29 mouse cellular contexts compared by ENCODE assay signal in genomic region chr2:134654668-134655067, GRCm38 (mm10).
"Had no signal": no experiment of that assay in that cellular context is flagged by ENCODE, and none has a peak within 500 bp of the region (broad histone marks: within the 10 kb centered on the region; RNA-seq: fewer than 3 reads in every experiment).

No protein-coding gene starts in this region.

- DNase-seq: cerebellum, adult 2 months; cerebellum, adult 8-10 months; cerebellum, adult 9-10 months; cerebellum, adult 9-11 months; cerebellum, postnatal 10 days; cerebellum, postnatal 14 days; cerebellum, postnatal 25 days; cerebellum, postnatal 36 days; embryo, embryonic 11 days; forebrain, postnatal 0 days; gastrocnemius, adult 2 months; gastrocnemius, postnatal 10 days; gastrocnemius, postnatal 14 days; gastrocnemius, postnatal 25 days; gastrocnemius, postnatal 36 days; heart, adult 11 months; heart, adult 18-20 months; heart, adult 2 months had no signal

- H3K9me3 ChIP-seq: embryonic facial prominence, embryonic 10.5 days; embryonic facial prominence, embryonic 12.5 days; embryonic facial prominence, embryonic 13.5 days; embryonic facial prominence, embryonic 15.5 days; forebrain, embryonic 10.5 days; forebrain, embryonic 12.5 days; forebrain, embryonic 13.5 days; forebrain, embryonic 15.5 days had no signal

- H3K27me3 ChIP-seq: embryonic facial prominence, embryonic 12.5 days; embryonic facial prominence, embryonic 13.5 days; embryonic facial prominence, embryonic 15.5 days; forebrain, embryonic 12.5 days; forebrain, embryonic 13.5 days; forebrain, embryonic 15.5 days had no signal

- H3K4me3 ChIP-seq: embryonic facial prominence, embryonic 10.5 days; embryonic facial prominence, embryonic 12.5 days; embryonic facial prominence, embryonic 13.5 days; embryonic facial prominence, embryonic 15.5 days; erythroblast, embryonic 14.5 days; forebrain, embryonic 10.5 days; forebrain, embryonic 12.5 days; forebrain, embryonic 13.5 days; forebrain, embryonic 15.5 days; gastrocnemius, adult 2 months; heart, adult 2 months had no signal

- H3K27ac ChIP-seq: embryonic facial prominence, embryonic 10.5 days; embryonic facial prominence, embryonic 12.5 days; embryonic facial prominence, embryonic 13.5 days; embryonic facial prominence, embryonic 15.5 days; forebrain, embryonic 10.5 days; forebrain, embryonic 12.5 days; forebrain, embryonic 13.5 days; forebrain, embryonic 15.5 days; gastrocnemius, adult 2 months; heart, adult 2 months had no signal

- H3K4me1 ChIP-seq: embryonic facial prominence, embryonic 12.5 days; embryonic facial prominence, embryonic 13.5 days; embryonic facial prominence, embryonic 15.5 days; forebrain, embryonic 12.5 days; forebrain, embryonic 13.5 days; forebrain, embryonic 15.5 days had no signal

- ATAC-seq: forebrain, embryonic 13.5 days; forebrain, embryonic 14.5 days; forebrain, embryonic 15.5 days; forebrain, embryonic 16.5 days; forebrain, postnatal 0 days had no signal

- H3K36me3 ChIP-seq: embryonic facial prominence, embryonic 10.5 days; embryonic facial prominence, embryonic 12.5 days; embryonic facial prominence, embryonic 13.5 days; embryonic facial prominence, embryonic 15.5 days; forebrain, embryonic 10.5 days; forebrain, embryonic 12.5 days; forebrain, embryonic 15.5 days had no signal

- H3K4me2 ChIP-seq: embryonic facial prominence, embryonic 12.5 days; embryonic facial prominence, embryonic 13.5 days; embryonic facial prominence, embryonic 15.5 days; forebrain, embryonic 12.5 days; forebrain, embryonic 13.5 days; forebrain, embryonic 15.5 days had no signal

- H3K9ac ChIP-seq: embryonic facial prominence, embryonic 12.5 days; embryonic facial prominence, embryonic 13.5 days; embryonic facial prominence, embryonic 15.5 days; forebrain, embryonic 12.5 days; forebrain, embryonic 13.5 days; forebrain, embryonic 15.5 days; forebrain, postnatal 0 days had no signal
